In genomic region chr14:32072807-32073206, GRCm38 (mm10) we compare ENCODE assay signal across 15 mouse cellular contexts. TPM values are rescaled to one million over a fixed set of nuclear protein-coding genes. Genes with fewer than 3 reads are reported as not detected.
DNase-seq lines count a peak whose midpoint lies in the region; ATAC-seq and TF ChIP-seq lines count a peak whose summit lies in the region.
"Had no signal": no experiment of that assay in that cellular context is flagged by ENCODE, and none has a peak within 500 bp of the region (broad histone marks: within the 10 kb centered on the region; RNA-seq: fewer than 3 reads in every experiment).

No protein-coding gene starts in this region.

- TF ChIP-seq POLR2A in heart, adult 2 months (IDR thresholded peaks at IDR 0.05; ENCODE audit: insufficient read depth, low read depth, low read length): no peak
- no peak for TF ChIP-seq POLR2A in cerebellum, adult 2 months (IDR thresholded peaks at IDR 0.05; ENCODE audit: borderline replicate concordance, insufficient read depth, low read length)

- peaks cover 17% of the 10 kb centered on the region for H3K4me1 ChIP-seq in heart, adult 2 months (ENCODE audit: control insufficient read depth, insufficient read depth, low read length)
- H3K4me1 ChIP-seq in kidney, embryonic 14.5 days (ENCODE audit: control insufficient read depth, insufficient read depth, low read length): 0 out of 2 replicates have a peak, but pooled peaks cover 8% of the 10 kb centered on the region
- H3K4me1 ChIP-seq in megakaryocyte, embryonic 14.5 days: peaks cover 43% of the 10 kb centered on the region
- peaks cover 22% of the 10 kb centered on the region for H3K4me1 ChIP-seq in cerebellum, adult 2 months (ENCODE audit: control insufficient read depth, insufficient read depth, low read length)
- H3K4me1 ChIP-seq: midbrain, embryonic 12.5 days had no signal

- no peak overlapping the region for H3K9ac ChIP-seq in heart, adult 2 months (ENCODE audit: low read depth, low read length)
- no peak overlapping the region for H3K9ac ChIP-seq in kidney, embryonic 14.5 days (ENCODE audit: low read depth, low read length)
- H3K9ac ChIP-seq: limb, embryonic 12.5 days; liver, embryonic 13.5 days; midbrain, embryonic 12.5 days had no signal

- no peaks in the 10 kb centered on the region for H3K27me3 ChIP-seq in heart, adult 2 months (ENCODE audit: control insufficient read depth, insufficient read depth, low read length)
- no peaks in the 10 kb centered on the region for H3K27me3 ChIP-seq in kidney, embryonic 14.5 days (ENCODE audit: control insufficient read depth, insufficient read depth, low read length)
- peaks cover 12% of the 10 kb centered on the region for H3K27me3 ChIP-seq in megakaryocyte, embryonic 14.5 days (replicated peaks)
- no peaks in the 10 kb centered on the region for H3K27me3 ChIP-seq in cerebellum, adult 2 months (ENCODE audit: control insufficient read depth, insufficient read depth, low read length)
- H3K27me3 ChIP-seq: limb, embryonic 12.5 days; liver, embryonic 13.5 days; midbrain, embryonic 12.5 days had no signal

- no peak overlapping the region for H3K4me3 ChIP-seq in heart, adult 2 months
- no peak overlapping the region for H3K4me3 ChIP-seq in kidney, embryonic 14.5 days (ENCODE audit: low read length)
- H3K4me3 ChIP-seq in megakaryocyte, embryonic 14.5 days (replicated peaks): peak overlapping the region; percentile 78
- no peak overlapping the region for H3K4me3 ChIP-seq in cerebellum, adult 2 months (replicated peaks; ENCODE audit: insufficient read depth, low read depth, low read length)
- H3K4me3 ChIP-seq: limb, embryonic 12.5 days; liver, embryonic 13.5 days; midbrain, embryonic 12.5 days had no signal

- H3K36me3 ChIP-seq in heart, adult 2 months (ENCODE audit: control insufficient read depth, insufficient read depth, low read length): no peaks in the 10 kb centered on the region
- no peaks in the 10 kb centered on the region for H3K36me3 ChIP-seq in kidney, embryonic 14.5 days (ENCODE audit: control insufficient read depth, insufficient read depth, low read length)
- no peaks in the 10 kb centered on the region for H3K36me3 ChIP-seq in megakaryocyte, embryonic 14.5 days (replicated peaks; ENCODE audit: low read length)
- H3K36me3 ChIP-seq: limb, embryonic 12.5 days; liver, embryonic 13.5 days; midbrain, embryonic 12.5 days had no signal

- intact Hi-C loops in heart, adult 2 months (cut with DNase I): no loop called here

- TF ChIP-seq EP300 in heart, adult 2 months (IDR thresholded peaks at IDR 0.05; ENCODE audit: insufficient read depth, low read depth, low read length): no peak

- no peak for ATAC-seq in kidney, embryonic 14.5 days (ENCODE audit: low FRiP score, low TSS enrichment)
- ATAC-seq in megakaryocyte, adult 5-6 weeks (ENCODE audit: poor library complexity, severe bottlenecking): no peak
- ATAC-seq: activated CD4-positive, CD25-positive, alpha-beta regulatory T cell, adult 4 months had no signal

- H3K9me3 ChIP-seq in kidney, embryonic 14.5 days (ENCODE audit: control insufficient read depth, low read length): no peaks in the 10 kb centered on the region
- H3K9me3 ChIP-seq in megakaryocyte, embryonic 14.5 days: peaks cover 25% of the 10 kb centered on the region
- H3K9me3 ChIP-seq: limb, embryonic 12.5 days; liver, embryonic 13.5 days; midbrain, embryonic 12.5 days had no signal

- H3K4me2 ChIP-seq in kidney, embryonic 14.5 days (replicated peaks; ENCODE audit: low read depth, low read length): no peak overlapping the region
- H3K4me2 ChIP-seq: limb, embryonic 12.5 days; liver, embryonic 13.5 days; midbrain, embryonic 12.5 days had no signal

- H3K27ac ChIP-seq in heart, adult 2 months: peak overlapping the region; percentile 75
- H3K27ac ChIP-seq in kidney, embryonic 14.5 days (ENCODE audit: low read depth, low read length): peak overlapping the region; percentile 64; the same call in 1 of the 2 replicates
- no peak overlapping the region for H3K27ac ChIP-seq in cerebellum, adult 2 months (ENCODE audit: insufficient read depth, low read length)
- H3K27ac ChIP-seq: limb, embryonic 12.5 days; liver, embryonic 13.5 days; midbrain, embryonic 12.5 days had no signal

- no peaks in the 10 kb centered on the region for H3K79me2 ChIP-seq in heart, adult 2 months (replicated peaks; ENCODE audit: control insufficient read depth, insufficient read depth, low read length)

- DNase-seq in heart, adult 2 months: no peak
- no peak for DNase-seq in heart, adult 8-10 months (ENCODE audit: low spot score)
- DNase-seq in kidney, adult 8-10 months: no peak
- DNase-seq in cerebellum, adult 2 months: no peak
- DNase-seq: cerebellum, adult 9-10 months; liver, embryonic 13.5 days; right cerebral cortex, postnatal 4 days; thymus, postnatal 36 days had no signal

- TF ChIP-seq CTCF in heart, adult 2 months (IDR thresholded peaks at IDR 0.05): no peak
- TF ChIP-seq CTCF in cerebellum, adult 2 months (IDR thresholded peaks at IDR 0.05; ENCODE audit: borderline replicate concordance, insufficient read depth, low read depth, low read length): no peak

RNA-seq across cellular contexts. Expression of gene Oxnad1, which starts 12.4 kb away (rescaled TPM):
- total RNA-seq in heart, adult 2 months (2021): 10 to 100 TPM; 49.5 to 54.9 TPM
- 53.9 and 92.7 TPM in 2 replicates for polyA plus RNA-seq in heart, adult 2 months (2012; rRNA removed)
- total RNA-seq in heart, adult 8-10 months (2022): 10 to 100 TPM; 52.2 to 73.4 (median 56.4) TPM
- 29.1 and 33.6 TPM in 2 replicates for polyA plus RNA-seq in kidney, embryonic 14.5 days (2014; fragmentation: Nextera tagmentation; extraction: Ambion mirVana)
- 17.6 TPM in 1 of 2 replicates, not detected in the other for polyA plus RNA-seq in megakaryocyte, embryonic 14.5 days (2012; ENCODE audit: insufficient read depth, low replicate concordance)
- 1.4 and 5.3 TPM in 2 replicates for total RNA-seq in megakaryocyte, adult 5-6 weeks (2015)
- total RNA-seq in megakaryocyte, adult 5-6 weeks (2017): 12.9 and 20.2 TPM in 2 replicates
- 25.3 and 31.5 TPM in 2 replicates for polyA plus RNA-seq in cerebellum, adult 2 months (2012; rRNA removed)

RNA-seq across cellular contexts. Expression of gene Dph3, which starts 12.7 kb away (rescaled TPM):
- total RNA-seq in heart, adult 2 months (2021): 10 to 100 TPM; 81.7 to 99.2 TPM
- 40.2 and 63.3 TPM in 2 replicates for polyA plus RNA-seq in heart, adult 2 months (2012; rRNA removed)
- 10 to 100 TPM; 73.7 to 91.2 (median 82.8) TPM for total RNA-seq in heart, adult 8-10 months (2022)
- 102 and 136 TPM in 2 replicates for polyA plus RNA-seq in kidney, embryonic 14.5 days (2014; fragmentation: Nextera tagmentation; extraction: Ambion mirVana)
- 27.8 TPM in 1 of 2 replicates, not detected in the other for polyA plus RNA-seq in megakaryocyte, embryonic 14.5 days (2012; ENCODE audit: insufficient read depth, low replicate concordance)
- total RNA-seq in megakaryocyte, adult 5-6 weeks (2015): 68.8 and 77.3 TPM in 2 replicates
- 38.8 and 40.5 TPM in 2 replicates for total RNA-seq in megakaryocyte, adult 5-6 weeks (2017)
- polyA plus RNA-seq in cerebellum, adult 2 months (2012; rRNA removed): 54.6 and 58.3 TPM in 2 replicates

RNA-seq across cellular contexts. Expression of gene Galnt15, which starts 44.0 kb away (rescaled TPM):
- 10 to 100 TPM; 10.1 to 18.1 TPM for total RNA-seq in heart, adult 2 months (2021)
- 11.2 and 14.6 TPM in 2 replicates for polyA plus RNA-seq in heart, adult 2 months (2012; rRNA removed)
- 10 to 100 TPM; 13.9 to 22.2 (median 18.3) TPM for total RNA-seq in heart, adult 8-10 months (2022)
- polyA plus RNA-seq in kidney, embryonic 14.5 days (2014; fragmentation: Nextera tagmentation; extraction: Ambion mirVana): 0.34 and 0.56 TPM in 2 replicates
- polyA plus RNA-seq in megakaryocyte, embryonic 14.5 days (2012; ENCODE audit: insufficient read depth, low replicate concordance): not detected in 2 replicates
- total RNA-seq in megakaryocyte, adult 5-6 weeks (2015): not detected in 2 replicates
- total RNA-seq in megakaryocyte, adult 5-6 weeks (2017): not detected in 2 replicates
- 14.5 and 16.7 TPM in 2 replicates for polyA plus RNA-seq in cerebellum, adult 2 months (2012; rRNA removed)
- total RNA-seq: hematopoietic stem cell, adult 5-6 weeks had no signal
- polyA plus RNA-seq: activated CD4-positive, CD25-positive, alpha-beta regulatory T cell, adult 4 months; limb, embryonic 12.5 days; liver, embryonic 13.5 days had no signal
